Mouse (Mus musculus): Measurements from ENCODE around the gene Dock2. TPM values are rescaled to one million over a fixed set of nuclear protein-coding genes. Genes with fewer than 3 reads are reported as not detected.

Gene Dock2
- polyA plus RNA-seq, 1 experiment from 2014 or later = 3.3 TPM

GRCm38 (mm10) chr11:34395802-34396201 lies 387.9 kb downstream of the Dock2 start:
- WGBS = 89% methylated on average over 3 of the region's 3 CpGs
- no peaks in the 10 kb centered on the region for H3K36me3 ChIP-seq (ENCODE audit: control insufficient read depth, insufficient read depth, low read length)
- ATAC-seq (ENCODE audit: low read depth) (no peak), DNase-seq (ENCODE audit: low spot score) (no peak)
- no peak overlapping the region for H3K9ac ChIP-seq (ENCODE audit: low read depth, low read length)
- no peaks in the 10 kb centered on the region for H3K4me1 ChIP-seq (ENCODE audit: control insufficient read depth, insufficient read depth, low read length)
- no peak overlapping the region for H3K27ac ChIP-seq (replicated peaks; ENCODE audit: low read depth, low read length)
- H3K4me3 ChIP-seq (ENCODE audit: low read depth, low read length) = no peak overlapping the region
- no peak overlapping the region for H3K4me2 ChIP-seq (ENCODE audit: low read depth, low read length)
- no peaks in the 10 kb centered on the region for H3K27me3 ChIP-seq (replicated peaks; ENCODE audit: control insufficient read depth, insufficient read depth, low read length)
- no peaks in the 10 kb centered on the region for H3K9me3 ChIP-seq (ENCODE audit: control insufficient read depth, low read length)

GRCm38 (mm10) chr11:34392105-34392504 lies 391.6 kb downstream of the Dock2 start:
- H3K27ac ChIP-seq (replicated peaks; ENCODE audit: low read depth, low read length) = no peak overlapping the region
- no peak overlapping the region for H3K4me2 ChIP-seq (ENCODE audit: low read depth, low read length)
- WGBS = 61% methylated on average over 4 of the region's 4 CpGs
- H3K9ac ChIP-seq (ENCODE audit: low read depth, low read length) = no peak overlapping the region
- no peaks in the 10 kb centered on the region for H3K36me3 ChIP-seq (ENCODE audit: control insufficient read depth, insufficient read depth, low read length)
- DNase-seq (ENCODE audit: low spot score) = no peak
- H3K27me3 ChIP-seq (replicated peaks; ENCODE audit: control insufficient read depth, insufficient read depth, low read length) = no peaks in the 10 kb centered on the region
- no peak for ATAC-seq (ENCODE audit: low read depth)
- H3K4me1 ChIP-seq (ENCODE audit: control insufficient read depth, insufficient read depth, low read length) = no peaks in the 10 kb centered on the region
- H3K4me3 ChIP-seq (ENCODE audit: low read depth, low read length) = no peak overlapping the region
- H3K9me3 ChIP-seq (ENCODE audit: control insufficient read depth, low read length) = no peaks in the 10 kb centered on the region

- Histone ChIP-seq H3K4me1 (ENCODE audit: control insufficient read depth, insufficient read depth, low read length) (no peaks in the 10 kb centered on the region), H3K9me3 (ENCODE audit: control insufficient read depth, low read length) (no peaks in the 10 kb centered on the region), H3K27ac (replicated peaks; ENCODE audit: low read depth, low read length) (no peak overlapping the region), H3K27me3 (replicated peaks; ENCODE audit: control insufficient read depth, insufficient read depth, low read length) (no peaks in the 10 kb centered on the region), H3K4me2 (ENCODE audit: low read depth, low read length) (no peak overlapping the region), H3K9ac (ENCODE audit: low read depth, low read length) (no peak overlapping the region), H3K36me3 (ENCODE audit: control insufficient read depth, insufficient read depth, low read length) (no peaks in the 10 kb centered on the region), H3K4me3 (ENCODE audit: low read depth, low read length) (no peak overlapping the region)
- DNase-seq (ENCODE audit: low spot score) (no peak), ATAC-seq (ENCODE audit: low read depth) (no peak)
- WGBS = 80% methylated on average over 6 of the region's 6 CpGs
These were observed 394.2 kb downstream of the Dock2 start for GRCm38 (mm10) chr11:34389261-34390116.

DNA sequence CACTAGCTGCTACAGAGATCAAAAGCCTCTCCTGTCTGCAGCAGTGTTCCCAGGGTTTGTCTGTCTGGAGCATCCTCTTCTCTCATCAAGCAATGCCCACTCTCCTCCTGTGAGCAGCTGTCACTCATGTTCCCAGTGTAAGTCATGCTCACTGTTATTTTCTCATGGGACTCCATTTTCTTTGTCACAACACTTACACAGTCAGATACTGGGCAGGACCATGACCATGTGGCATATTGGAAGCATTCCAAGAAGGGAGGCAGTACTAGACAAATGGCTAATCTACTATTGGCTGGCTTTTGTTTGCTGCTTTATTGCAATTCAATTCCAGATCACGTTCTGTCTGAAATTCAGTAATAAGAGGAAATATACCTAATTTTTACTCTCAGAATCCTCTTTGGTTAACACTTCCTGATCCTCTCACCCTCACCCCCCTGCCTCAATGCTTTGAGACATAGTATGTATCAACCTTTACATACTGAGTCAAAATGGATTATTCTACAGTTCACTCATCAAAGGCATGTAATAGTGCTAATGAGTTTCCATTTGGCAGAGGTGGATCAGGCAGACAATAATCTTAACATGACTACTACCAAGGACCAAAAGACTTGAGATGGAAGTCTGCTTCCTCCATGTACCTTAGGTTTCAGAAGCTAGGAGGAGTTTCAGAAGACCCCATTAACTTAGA lies 398.5 kb downstream of the Dock2 start:
- WGBS = 57% methylated on average over 1 of the region's 1 CpGs
- no peak for ATAC-seq (ENCODE audit: low read depth)

GRCm38 (mm10) chr11:34384178-34384577 lies 399.5 kb downstream of the Dock2 start:
- no peak overlapping the region for H3K9ac ChIP-seq (ENCODE audit: low read depth, low read length)
- H3K4me2 ChIP-seq (ENCODE audit: low read depth, low read length) = no peak overlapping the region
- no peaks in the 10 kb centered on the region for H3K36me3 ChIP-seq (ENCODE audit: control insufficient read depth, insufficient read depth, low read length)
- DNase-seq (ENCODE audit: low spot score) (no peak), ATAC-seq (ENCODE audit: low read depth) (no peak)
- H3K4me1 ChIP-seq (ENCODE audit: control insufficient read depth, insufficient read depth, low read length) = no peaks in the 10 kb centered on the region
- no peak overlapping the region for H3K27ac ChIP-seq (replicated peaks; ENCODE audit: low read depth, low read length)
- no peaks in the 10 kb centered on the region for H3K9me3 ChIP-seq (ENCODE audit: control insufficient read depth, low read length)
- WGBS = 62% methylated on average over 4 of the region's 4 CpGs
- H3K4me3 ChIP-seq (ENCODE audit: low read depth, low read length) = no peak overlapping the region
- H3K27me3 ChIP-seq (replicated peaks; ENCODE audit: control insufficient read depth, insufficient read depth, low read length) = no peaks in the 10 kb centered on the region

More for the DNA sequence above, 398.5 kb downstream of the Dock2 start:
- H3K9ac ChIP-seq (ENCODE audit: low read depth, low read length) = no peak overlapping the region
- H3K4me1 ChIP-seq (ENCODE audit: control insufficient read depth, insufficient read depth, low read length) = no peaks in the 10 kb centered on the region
- no peak overlapping the region for H3K4me3 ChIP-seq (ENCODE audit: low read depth, low read length)
- H3K27ac ChIP-seq (replicated peaks; ENCODE audit: low read depth, low read length) = no peak overlapping the region
- H3K4me2 ChIP-seq (ENCODE audit: low read depth, low read length) = no peak overlapping the region
- DNase-seq (ENCODE audit: low spot score) = peak; percentile 9
- no peaks in the 10 kb centered on the region for H3K27me3 ChIP-seq (replicated peaks; ENCODE audit: control insufficient read depth, insufficient read depth, low read length)
- H3K9me3 ChIP-seq (ENCODE audit: control insufficient read depth, low read length) = no peaks in the 10 kb centered on the region
- H3K36me3 ChIP-seq (ENCODE audit: control insufficient read depth, insufficient read depth, low read length) = no peaks in the 10 kb centered on the region

GRCm38 (mm10) chr11:34383501-34383900 lies 400.2 kb downstream of the Dock2 start:
- Histone ChIP-seq H3K27me3 (replicated peaks; ENCODE audit: control insufficient read depth, insufficient read depth, low read length) (no peaks in the 10 kb centered on the region), H3K4me1 (ENCODE audit: control insufficient read depth, insufficient read depth, low read length) (no peaks in the 10 kb centered on the region), H3K4me2 (ENCODE audit: low read depth, low read length) (no peak overlapping the region), H3K36me3 (ENCODE audit: control insufficient read depth, insufficient read depth, low read length) (no peaks in the 10 kb centered on the region), H3K9me3 (ENCODE audit: control insufficient read depth, low read length) (no peaks in the 10 kb centered on the region), H3K4me3 (ENCODE audit: low read depth, low read length) (no peak overlapping the region), H3K9ac (ENCODE audit: low read depth, low read length) (no peak overlapping the region), H3K27ac (replicated peaks; ENCODE audit: low read depth, low read length) (no peak overlapping the region)
- no peak for ATAC-seq (ENCODE audit: low read depth)
- no peak for DNase-seq (ENCODE audit: low spot score)
- WGBS = 77% methylated on average over 3 of the region's 3 CpGs

DNA sequence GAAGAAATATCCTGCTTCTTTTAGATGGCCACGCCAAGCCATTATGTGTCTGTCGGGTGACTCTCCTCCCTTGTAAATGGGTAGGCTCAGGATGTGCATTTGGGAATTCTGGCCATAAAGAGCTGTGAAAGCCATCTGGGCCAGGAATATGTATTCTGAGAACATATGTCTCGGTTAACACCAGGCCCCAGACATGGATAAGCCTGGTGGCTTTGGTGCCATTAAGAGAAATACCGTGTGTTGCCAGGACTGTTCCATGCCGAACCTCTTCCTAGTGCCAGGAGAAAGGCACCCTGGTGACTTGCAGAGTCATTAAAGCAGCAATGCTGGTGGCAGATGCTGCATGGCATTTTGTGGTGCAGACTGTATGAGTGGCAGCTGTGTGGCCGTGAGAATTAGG lies 406.0 kb downstream of the Dock2 start:
- Histone ChIP-seq H3K4me2 (ENCODE audit: low read depth, low read length) (no peak overlapping the region), H3K9me3 (ENCODE audit: control insufficient read depth, low read length) (no peaks in the 10 kb centered on the region), H3K4me3 (ENCODE audit: low read depth, low read length) (no peak overlapping the region), H3K4me1 (ENCODE audit: control insufficient read depth, insufficient read depth, low read length) (no peaks in the 10 kb centered on the region), H3K9ac (ENCODE audit: low read depth, low read length) (no peak overlapping the region), H3K36me3 (ENCODE audit: control insufficient read depth, insufficient read depth, low read length) (no peaks in the 10 kb centered on the region), H3K27me3 (replicated peaks; ENCODE audit: control insufficient read depth, insufficient read depth, low read length) (no peaks in the 10 kb centered on the region), H3K27ac (replicated peaks; ENCODE audit: low read depth, low read length) (no peak overlapping the region)
- ATAC-seq (ENCODE audit: low read depth) (no peak), DNase-seq (ENCODE audit: low spot score) (no peak)
- 72% methylated on average over 6 of the region's 6 CpGs for WGBS

DNA sequence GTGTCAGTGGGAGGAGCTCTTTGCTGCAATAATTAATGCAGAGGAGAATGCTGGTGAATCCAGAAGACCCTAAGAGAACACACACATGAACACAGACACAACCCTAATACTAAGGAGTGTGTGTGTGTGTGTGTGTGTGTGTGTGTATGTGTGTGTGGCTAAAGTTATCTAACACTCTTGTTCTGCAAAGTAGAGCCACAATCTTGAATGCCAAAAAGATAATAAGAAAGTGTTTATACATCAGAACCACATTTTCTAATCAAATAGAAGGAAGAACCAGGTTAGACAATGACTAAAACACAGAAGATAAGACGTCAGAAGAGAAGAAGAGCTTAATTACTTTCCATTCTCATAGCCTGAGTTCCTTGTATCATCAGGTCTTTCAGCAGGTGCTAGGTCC lies 408.1 kb downstream of the Dock2 start:
- no peaks in the 10 kb centered on the region for H3K27me3 ChIP-seq (replicated peaks; ENCODE audit: control insufficient read depth, insufficient read depth, low read length)
- DNase-seq (ENCODE audit: low spot score) (no peak), ATAC-seq (ENCODE audit: low read depth) (no peak)
- no peak overlapping the region for H3K4me3 ChIP-seq (ENCODE audit: low read depth, low read length)
- H3K9ac ChIP-seq (ENCODE audit: low read depth, low read length) = no peak overlapping the region
- H3K4me1 ChIP-seq (ENCODE audit: control insufficient read depth, insufficient read depth, low read length) = no peaks in the 10 kb centered on the region
- no peaks in the 10 kb centered on the region for H3K36me3 ChIP-seq (ENCODE audit: control insufficient read depth, insufficient read depth, low read length)
- H3K9me3 ChIP-seq (ENCODE audit: control insufficient read depth, low read length) = no peaks in the 10 kb centered on the region
- 64% methylated on average over 1 of the region's 1 CpGs for WGBS
- H3K4me2 ChIP-seq (ENCODE audit: low read depth, low read length) = no peak overlapping the region
- H3K27ac ChIP-seq (replicated peaks; ENCODE audit: low read depth, low read length) = no peak overlapping the region
